Mouse (Mus musculus): ENCODE measurements around the gene Slc4a4. TPM values are rescaled to one million over a fixed set of nuclear protein-coding genes. Genes with fewer than 3 reads are reported as not detected.

Gene Slc4a4
- total RNA-seq, 2 experiments from 2014 or later: not detected

DNA sequence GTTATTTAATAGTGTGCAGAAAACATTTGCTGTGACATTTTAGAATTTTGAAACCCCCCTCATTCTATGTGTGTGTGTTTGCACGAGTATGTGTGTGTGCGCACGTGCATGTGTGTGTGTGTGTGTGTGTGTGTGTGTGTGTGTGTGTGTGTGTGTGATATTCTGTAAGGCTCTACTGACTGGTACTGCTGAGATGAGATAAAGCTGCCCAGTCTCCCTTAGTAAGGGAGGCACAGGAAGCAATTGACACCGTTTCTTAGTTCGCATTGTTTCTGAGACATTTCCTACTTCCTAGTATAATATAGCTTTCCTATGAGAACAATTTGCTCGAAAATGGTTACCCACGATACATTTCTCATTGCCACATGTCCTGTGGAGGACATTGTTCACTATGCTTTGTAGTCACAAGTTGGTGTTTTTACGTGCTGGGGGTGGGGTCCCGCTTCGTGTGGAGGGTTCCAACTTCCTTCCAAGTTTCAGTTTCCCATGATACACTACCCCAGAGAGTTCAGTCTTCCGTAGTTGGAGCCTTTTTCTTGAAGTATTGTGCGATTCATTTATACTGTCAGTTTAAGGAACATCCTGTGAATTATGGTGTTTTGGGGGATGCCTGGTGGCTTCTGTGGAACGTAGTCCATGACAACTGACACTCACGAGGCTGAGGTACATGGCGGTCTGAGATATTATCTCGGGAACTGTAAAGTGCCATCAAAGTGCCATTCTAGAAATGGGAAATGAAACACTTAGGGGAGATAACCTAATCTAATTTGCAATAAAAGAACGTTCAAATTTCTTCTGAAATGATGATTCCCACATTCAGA lies 66.3 kb downstream of the Slc4a4 start:
- peak; percentile 80 for ATAC-seq (replicated peaks; ENCODE audit: low FRiP score, low TSS enrichment, poor library complexity, severe bottlenecking)

DNA sequence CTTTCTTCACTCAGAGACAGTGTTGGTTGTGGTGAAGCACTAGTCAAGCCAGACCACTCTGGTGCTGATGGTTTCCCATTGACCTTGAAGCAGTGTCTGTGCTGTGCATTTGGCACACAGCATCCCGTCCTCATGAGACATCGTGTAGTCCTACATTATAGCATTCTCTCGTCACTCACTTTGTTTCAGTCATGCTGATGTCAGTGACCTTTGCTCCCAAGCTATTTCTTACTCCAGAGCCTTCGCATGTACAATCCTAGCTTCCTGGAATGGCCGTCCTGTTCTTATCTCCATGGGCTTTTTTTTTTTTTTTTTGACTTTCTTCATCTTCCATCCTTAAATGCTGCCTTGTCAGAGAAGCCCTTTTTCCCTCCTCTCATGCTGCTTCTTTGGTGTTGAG lies 71.1 kb downstream of the Slc4a4 start:
- no peak for ATAC-seq (replicated peaks; ENCODE audit: low FRiP score, low TSS enrichment, poor library complexity, severe bottlenecking)

DNA sequence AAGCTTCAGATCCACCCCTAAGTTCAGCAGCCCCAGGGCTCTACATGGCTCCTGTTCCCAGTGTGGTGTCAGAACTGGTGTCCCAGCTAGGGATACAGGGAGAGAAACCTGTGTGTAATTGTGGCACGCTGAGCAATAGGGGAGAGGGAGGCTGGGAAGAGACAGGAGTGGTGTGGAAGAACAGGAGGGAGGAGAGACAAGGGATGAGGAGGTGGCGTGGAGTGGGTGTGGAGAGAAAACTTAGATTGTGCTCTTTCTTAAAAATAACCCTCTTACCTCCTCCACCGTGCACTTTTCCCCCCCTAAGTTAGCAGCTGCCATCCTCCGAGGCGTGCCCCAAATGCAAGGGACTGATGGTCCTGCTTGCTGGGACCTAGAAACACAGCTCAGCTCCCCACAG lies 72.3 kb downstream of the Slc4a4 start:
- ATAC-seq (replicated peaks; ENCODE audit: low FRiP score, low TSS enrichment, poor library complexity, severe bottlenecking): no peak

DNA sequence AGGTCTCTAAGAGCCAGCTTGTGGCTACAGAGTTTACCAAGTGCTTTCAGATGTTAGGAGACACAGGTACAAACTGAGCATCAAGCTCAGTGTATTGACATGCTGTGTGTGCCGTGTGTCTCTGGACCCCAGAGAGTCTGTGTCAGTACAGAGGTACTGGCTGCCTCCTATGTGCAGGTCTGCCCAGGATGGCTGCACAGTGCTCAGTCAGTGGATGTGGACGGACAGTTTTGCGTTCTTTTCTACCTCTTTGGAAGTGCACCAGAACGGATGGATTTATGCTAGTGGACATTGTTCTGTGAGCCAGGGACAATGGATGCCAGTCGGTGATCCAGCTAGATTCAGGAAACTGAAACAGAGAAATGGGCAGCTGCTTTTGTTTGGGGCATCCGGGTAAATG lies 72.8 kb downstream of the Slc4a4 start:
- ATAC-seq (replicated peaks; ENCODE audit: low FRiP score, low TSS enrichment, poor library complexity, severe bottlenecking): no peak

DNA sequence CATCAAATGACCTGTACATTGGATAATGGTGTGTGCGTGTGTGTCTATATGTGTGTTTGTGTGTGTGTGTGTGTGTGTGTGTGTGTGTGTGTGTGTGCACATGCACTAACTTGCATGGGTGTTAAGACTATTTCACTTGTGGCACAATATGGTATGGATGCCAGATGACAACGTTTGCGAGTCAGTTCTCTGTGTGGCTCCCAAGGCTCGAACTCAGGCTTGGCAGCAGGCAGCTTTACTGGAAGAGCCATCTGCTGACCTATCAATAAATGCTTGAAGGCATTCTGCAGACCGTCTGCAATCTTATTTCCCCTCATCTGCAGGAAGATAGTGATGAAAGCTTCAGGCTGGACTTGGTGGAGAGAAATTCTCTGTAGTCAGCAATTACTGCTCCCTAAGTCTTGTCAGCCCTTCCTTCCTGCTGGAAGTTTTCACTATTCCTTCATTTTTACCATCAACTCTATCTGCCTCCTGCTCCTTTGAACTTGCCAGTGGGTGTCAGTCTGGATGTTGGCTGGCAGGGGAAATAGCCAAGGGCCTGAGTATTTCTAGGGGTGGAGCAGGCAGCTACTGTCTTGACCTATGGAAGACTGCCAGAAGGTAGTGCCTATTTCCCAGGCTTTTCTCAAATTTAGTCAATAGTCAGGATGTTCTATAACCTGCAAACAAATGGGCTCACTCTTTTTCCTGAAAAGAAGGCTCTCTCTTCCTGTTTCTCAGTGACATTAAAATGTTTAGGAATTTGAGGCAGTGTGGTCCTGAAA lies 73.9 kb downstream of the Slc4a4 start:
- ATAC-seq (replicated peaks; ENCODE audit: low FRiP score, low TSS enrichment, poor library complexity, severe bottlenecking): no peak

DNA sequence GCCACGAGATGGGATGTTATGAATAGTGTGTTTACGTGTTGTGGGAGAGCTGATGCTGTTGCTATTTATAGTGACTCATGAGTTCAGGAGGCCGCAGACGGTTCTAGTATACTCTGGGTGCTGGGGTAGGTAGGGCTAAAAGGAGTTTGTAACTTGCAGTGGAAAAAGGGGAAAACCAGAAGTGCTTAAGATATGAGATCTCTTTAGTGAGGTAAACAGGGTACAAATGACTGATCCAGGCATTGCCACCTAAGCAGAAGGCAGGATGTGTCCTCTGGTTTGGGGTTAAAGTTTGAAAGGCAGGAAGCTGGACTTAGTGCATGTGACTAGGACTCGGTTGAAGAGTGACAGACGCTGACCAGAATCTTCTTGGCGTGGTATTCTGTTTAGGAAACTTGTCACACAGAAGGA lies 74.7 kb downstream of the Slc4a4 start:
- no peak for ATAC-seq (replicated peaks; ENCODE audit: low FRiP score, low TSS enrichment, poor library complexity, severe bottlenecking)

DNA sequence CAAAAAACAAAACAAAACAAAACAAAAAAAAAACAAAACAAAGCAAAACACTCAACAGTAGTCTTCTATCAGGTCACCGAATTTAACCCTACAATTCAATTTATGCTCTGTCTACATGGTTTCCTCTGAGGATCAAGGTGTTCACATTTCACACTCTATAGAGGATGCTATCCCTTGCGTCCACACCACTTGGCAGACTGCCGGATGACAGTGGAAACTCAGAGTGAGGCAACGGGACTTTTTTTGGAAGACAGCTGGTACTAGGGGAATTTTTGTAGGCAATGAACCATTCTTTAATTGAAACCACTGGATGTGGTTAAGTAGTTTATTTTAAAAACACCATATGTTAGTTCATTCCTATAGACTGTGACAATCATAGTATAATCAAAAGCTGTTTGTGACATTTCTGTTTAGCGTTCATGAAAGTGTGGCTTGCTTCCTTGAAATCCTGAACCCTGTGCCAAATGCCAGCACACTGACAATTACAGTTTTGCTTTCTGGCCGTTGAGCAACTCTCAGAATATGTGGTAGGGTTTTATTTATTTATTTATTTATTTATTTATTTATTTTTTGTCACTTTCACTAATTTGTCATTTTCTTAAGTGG lies 78.2 kb downstream of the Slc4a4 start:
- ATAC-seq (replicated peaks; ENCODE audit: low FRiP score, low TSS enrichment, poor library complexity, severe bottlenecking): no peak

DNA sequence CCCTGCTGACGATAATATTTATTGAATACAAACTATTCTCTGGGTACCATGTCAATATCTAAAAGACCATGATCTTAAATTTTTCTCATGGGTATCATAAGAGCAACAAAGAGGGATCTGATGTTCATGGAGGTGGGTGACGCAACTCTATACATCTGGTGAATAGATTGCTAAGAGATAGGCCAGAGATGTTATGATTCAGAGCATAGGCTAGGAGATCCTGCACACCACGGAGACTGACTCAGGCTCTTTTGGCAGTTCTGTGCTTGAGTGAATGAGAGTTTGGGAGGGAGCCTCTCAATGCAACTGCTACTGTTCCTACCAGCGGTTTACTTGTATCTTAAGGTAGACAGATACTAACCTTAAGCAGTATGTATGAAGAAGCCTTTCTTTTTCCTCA lies 79.9 kb downstream of the Slc4a4 start:
- ATAC-seq (replicated peaks; ENCODE audit: low FRiP score, low TSS enrichment, poor library complexity, severe bottlenecking): no peak

DNA sequence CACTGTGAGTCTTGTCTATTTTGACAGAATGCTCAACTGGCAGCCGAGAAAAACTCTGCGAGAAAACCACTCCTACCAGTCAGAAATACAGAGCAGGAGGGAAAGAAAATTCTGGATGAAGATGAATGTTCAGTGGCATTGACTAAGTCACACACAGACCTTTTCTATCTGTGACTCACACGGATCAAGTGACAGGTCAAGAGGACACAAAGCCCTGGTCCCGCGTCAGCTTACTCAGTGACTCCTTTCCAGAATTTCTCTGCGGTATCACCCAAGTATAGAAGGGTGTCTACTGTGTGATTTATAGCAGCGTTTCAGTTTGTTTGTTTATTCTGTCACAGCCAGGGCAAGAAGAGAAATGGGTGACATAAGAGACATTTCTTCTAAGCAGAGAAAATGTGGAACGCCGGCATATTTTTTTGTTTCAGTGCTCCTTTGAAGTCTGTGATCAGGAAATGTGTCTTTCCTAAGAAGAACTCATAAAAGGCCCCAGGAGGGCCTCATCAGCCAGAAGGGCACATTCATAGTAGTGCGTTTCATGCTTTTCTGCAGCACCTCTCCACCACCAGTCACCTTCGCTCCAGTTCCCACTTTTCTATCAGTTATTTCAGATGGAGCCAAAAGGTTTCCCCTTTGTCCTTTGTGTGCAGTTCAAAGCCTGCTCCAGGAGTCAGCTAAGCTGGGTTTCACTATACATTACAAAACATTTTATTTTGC lies 82.5 kb downstream of the Slc4a4 start:
- ATAC-seq (replicated peaks; ENCODE audit: low FRiP score, low TSS enrichment, poor library complexity, severe bottlenecking): no peak

DNA sequence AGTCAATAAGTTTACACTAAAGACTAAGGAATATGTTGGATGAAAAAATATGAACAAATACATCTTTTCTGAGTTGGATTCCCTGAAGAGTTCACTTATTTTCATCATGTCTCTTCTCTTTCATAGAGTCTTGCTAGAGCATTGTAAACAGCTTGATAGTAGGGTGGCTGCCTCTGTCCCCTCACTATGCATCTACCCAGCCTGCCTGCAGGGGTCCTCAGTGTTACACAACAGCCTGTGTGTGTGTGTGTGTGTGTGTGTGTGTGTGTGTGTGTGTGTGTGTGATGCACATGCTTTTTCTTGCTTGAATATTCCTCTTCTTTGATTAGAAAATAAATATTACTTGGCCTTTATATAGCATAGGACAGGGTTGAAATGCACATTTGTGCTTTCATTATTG lies 84.9 kb downstream of the Slc4a4 start:
- peak; percentile 61; the same call in 1 of the 2 replicates for ATAC-seq (replicated peaks; ENCODE audit: low FRiP score, low TSS enrichment, poor library complexity, severe bottlenecking)

DNA sequence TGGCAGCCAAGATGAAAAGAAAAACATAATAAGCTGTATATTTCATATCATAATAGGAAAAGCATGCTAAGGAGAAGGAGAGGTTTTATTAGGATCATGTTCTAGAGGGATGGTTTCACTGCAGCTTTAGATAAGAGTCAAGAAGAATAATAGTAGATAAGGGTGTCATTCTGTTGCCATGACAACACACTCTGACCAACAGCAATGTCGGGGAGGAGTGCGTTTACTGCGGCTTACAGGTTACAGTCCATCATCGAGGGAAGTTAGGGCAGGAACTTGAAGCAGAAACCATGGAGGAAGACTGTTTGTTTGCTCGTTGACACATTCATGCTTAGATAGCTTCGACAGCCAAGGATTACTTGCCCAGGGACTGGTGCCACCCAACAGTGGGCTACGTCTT lies 85.7 kb downstream of the Slc4a4 start:
- ATAC-seq (replicated peaks; ENCODE audit: low FRiP score, low TSS enrichment, poor library complexity, severe bottlenecking): peak; percentile 47; the same call in 1 of the 2 replicates

DNA sequence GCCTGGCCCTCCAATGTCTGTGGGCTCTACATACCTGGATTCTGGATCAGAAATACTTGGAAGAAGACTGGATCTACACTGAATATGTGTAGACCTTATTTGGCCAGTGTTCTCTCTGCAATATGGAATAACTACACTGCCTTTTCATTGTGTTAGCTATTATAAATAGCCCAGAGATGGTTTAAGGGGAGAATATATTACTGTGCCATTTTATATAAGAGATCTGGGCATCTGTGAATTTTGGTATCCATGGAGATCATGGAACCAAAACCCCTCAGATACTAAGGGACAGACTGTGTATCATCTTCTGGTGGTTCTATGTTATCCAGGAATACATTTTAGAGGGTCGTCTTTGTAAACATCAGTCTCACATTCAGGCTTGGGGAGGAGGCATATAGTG lies 86.5 kb downstream of the Slc4a4 start:
- no peak for ATAC-seq (replicated peaks; ENCODE audit: low FRiP score, low TSS enrichment, poor library complexity, severe bottlenecking)

DNA sequence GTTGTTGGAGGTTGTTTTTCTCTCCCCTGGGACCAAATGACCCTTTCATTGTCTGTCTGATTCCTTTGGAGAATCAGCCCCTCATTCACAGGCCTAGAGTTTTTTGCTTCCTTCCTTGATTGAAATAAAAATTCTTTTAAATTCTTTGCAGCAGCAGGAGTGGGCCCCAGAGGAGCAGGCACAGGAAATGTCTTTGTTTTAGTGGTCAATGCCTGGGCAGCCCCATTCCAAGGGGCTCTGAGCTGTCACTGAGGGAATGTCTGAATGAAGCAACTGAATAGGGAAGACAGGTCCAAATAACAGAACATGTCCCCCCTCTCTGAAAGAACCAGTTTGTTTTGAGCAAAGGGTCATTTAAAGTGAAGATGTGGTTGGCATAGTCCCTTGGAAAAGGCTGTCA lies 89.1 kb downstream of the Slc4a4 start:
- ATAC-seq (replicated peaks; ENCODE audit: low FRiP score, low TSS enrichment, poor library complexity, severe bottlenecking): no peak

DNA sequence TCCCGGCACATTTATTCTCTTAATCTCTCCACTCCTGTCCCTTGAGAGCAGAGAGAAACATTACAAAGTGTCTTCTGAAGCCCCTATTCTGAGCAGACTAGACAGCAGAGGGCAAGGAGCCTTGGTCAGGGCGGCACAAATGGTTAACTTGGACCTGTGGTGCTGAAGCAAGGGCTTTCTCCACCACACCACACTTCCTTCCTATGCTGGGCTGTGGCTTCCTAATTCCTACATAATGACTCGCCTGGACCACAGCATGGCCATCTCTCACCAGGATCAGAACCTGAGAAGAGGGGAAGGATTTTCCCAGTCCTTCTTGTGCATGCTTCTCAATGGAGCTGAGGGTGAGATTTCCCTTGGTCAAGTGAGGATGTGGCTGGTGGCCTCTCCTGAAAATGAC lies 89.8 kb downstream of the Slc4a4 start:
- no peak for ATAC-seq (replicated peaks; ENCODE audit: low FRiP score, low TSS enrichment, poor library complexity, severe bottlenecking)

DNA sequence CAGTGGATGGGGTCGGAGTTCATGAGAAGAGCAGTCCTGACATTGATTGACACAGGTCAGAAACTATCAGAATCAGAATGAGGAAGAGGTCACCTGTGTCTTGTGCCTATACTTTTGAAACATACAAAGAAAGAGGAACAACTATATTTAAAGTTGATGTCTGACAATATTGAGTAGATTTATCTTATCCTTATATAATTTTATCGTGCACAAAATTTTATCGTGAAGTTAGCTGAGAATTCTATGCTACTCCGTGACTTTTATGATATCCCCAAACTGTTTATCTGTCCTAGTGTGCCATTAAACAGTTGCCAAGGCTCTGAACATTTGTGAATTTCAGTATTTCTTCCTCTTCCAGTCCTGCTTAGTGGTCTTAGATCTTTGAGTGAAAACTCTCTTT lies 94.1 kb downstream of the Slc4a4 start:
- no peak for ATAC-seq (replicated peaks; ENCODE audit: low FRiP score, low TSS enrichment, poor library complexity, severe bottlenecking)

DNA sequence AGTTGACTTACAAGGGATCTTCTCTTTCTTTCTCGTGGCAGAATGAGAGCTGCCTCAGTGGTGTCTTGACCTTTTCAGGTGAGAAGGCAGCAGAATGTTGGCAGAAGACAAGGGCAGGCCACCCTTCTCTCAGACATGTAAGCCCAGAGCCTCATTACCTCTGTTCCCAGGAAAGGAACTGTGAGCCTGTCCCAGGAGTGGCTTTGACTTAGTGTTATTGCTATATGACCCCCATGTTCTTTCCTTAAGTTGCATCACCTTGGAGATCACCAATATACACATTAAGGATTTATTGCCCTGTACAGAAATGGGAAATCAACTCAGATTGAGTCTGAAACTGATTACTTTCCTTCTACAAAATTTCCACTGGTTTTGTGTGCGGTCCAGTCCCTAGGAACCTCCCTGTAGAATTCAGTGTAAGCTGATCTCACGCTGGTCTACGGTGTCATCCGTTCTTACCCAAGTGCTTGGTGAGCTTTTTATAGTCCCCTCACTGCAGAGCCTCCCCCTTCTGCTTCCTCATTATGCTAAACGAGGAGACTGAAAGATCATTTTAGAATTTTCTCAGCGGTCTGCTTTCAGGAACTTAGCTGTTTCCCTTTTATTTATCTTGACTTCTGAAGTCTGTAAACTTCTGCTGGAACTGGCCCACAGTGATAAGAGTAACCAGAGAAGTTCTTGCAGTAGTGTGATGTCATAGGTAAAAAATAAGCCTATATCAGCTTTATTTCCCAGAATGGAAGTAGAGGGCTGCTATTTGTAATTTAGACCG lies 94.8 kb downstream of the Slc4a4 start:
- peak; percentile 95 for ATAC-seq (replicated peaks; ENCODE audit: low FRiP score, low TSS enrichment, poor library complexity, severe bottlenecking)

DNA sequence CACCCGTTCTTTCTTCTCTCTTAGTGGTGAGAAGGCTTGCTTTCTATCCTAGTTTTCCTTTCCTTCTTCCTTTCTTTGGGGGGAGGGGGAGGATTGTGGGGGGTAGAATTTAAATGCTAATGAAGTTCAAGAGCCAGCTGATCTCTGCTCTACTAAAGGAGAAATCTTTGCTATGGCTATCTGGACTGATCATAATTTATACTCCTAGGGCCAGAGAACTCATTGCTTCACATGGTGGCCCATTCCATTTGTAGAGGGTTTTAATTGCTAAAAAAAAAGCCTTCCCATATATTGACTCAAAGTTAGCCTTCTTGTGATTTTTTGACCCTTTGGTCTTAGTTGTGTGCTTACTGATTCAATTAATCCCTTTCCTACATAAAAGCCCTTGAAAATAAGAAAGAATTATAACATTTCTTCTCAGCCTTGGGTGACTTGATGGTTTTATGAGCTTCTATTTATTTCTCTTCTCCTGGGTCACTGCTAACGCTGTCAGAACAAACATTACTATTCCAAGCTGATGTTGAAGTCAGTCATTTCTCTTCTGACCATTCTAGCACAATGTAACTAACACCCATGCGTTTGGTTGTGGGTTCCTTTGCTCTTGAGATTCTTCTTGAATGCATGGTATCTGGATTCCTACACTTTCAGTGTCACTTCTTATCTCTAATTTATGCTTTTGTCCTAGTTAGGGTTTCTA lies 95.6 kb downstream of the Slc4a4 start:
- ATAC-seq (replicated peaks; ENCODE audit: low FRiP score, low TSS enrichment, poor library complexity, severe bottlenecking): peak; percentile 8; the same call in 1 of the 2 replicates

DNA sequence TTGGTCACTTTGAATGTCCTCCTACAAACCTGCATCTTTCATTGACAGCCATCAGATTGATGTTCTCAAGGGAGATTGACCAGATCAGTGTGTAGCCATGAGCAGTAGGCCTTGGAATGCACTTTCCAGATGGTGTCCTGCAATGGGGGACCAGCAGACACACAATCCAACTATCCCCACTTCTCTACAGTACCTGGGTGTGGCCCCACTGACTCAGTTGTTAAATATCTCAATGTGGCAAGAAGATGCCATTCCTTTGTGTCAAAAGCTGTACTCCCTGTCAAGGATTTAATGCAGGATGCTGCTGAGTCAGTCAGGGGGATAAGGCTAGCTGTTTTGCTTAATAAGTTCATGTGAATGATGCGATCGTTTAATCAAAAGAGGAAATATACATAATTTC lies 96.6 kb downstream of the Slc4a4 start:
- ATAC-seq (replicated peaks; ENCODE audit: low FRiP score, low TSS enrichment, poor library complexity, severe bottlenecking): no peak

DNA sequence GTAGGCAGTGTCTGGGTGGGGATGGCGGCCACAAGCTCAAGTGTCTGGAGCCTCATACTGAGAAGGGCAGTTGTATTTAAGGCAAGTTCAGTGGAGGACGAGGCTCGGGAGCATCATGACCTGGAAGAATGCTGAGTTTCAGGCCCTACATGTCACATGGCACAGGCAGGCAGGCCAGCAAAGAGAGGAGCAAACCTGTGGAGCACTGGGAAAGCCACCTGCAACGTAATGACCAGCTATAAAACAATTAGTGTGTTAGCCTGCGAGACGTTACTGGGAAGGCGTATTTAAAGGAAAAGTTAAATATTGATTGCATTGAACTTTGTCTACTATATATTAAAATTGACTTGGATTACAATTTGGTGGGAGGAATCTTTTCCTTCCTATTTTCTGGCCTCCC lies 97.0 kb downstream of the Slc4a4 start:
- no peak for ATAC-seq (replicated peaks; ENCODE audit: low FRiP score, low TSS enrichment, poor library complexity, severe bottlenecking)
